Mouse (Mus musculus) urinary bladder, postnatal 10 days (tissue): ENCODE measurements around the gene Ppp1r9a.

ENCODE experiments used
- DNase-seq: peaks from one replicate; pipeline ENCODE4 v3.0.0; 2022; ENCODE audit warnings: low spot score

Gene Ppp1r9a

DNA sequence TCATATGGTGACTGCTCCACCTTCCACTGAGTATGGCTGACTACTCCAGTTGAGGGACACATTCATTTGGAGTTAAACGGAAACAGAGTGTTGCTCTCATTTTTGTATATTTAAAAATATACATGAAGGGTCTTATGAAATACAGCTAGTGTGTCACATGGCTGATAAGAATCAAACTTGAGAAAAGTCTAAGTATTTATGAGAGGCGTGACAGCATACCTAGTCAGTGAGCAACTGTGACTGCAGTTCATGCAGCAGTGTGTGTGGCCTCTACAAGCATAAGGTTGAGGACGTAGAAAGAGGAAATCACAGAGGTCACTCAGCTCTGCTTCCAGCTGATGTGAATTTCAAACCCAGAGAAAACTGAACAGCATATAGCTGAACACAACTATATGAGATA, 145.3 kb downstream of the Ppp1r9a start:
- no peak for DNase-seq

GRCm38 (mm10) chr6:5052309-5052708, 149.6 kb downstream of the Ppp1r9a start:
- no peak for DNase-seq

GRCm38 (mm10) chr6:5054446-5055095, 151.9 kb downstream of the Ppp1r9a start:
- DNase-seq: no peak

- DNase-seq: no peak
Observed at GRCm38 (mm10) chr6:5074736-5075135, 172.0 kb downstream of the Ppp1r9a start.

GRCm38 (mm10) chr6:5075680-5076079, 173.0 kb downstream of the Ppp1r9a start:
- no peak for DNase-seq

DNA sequence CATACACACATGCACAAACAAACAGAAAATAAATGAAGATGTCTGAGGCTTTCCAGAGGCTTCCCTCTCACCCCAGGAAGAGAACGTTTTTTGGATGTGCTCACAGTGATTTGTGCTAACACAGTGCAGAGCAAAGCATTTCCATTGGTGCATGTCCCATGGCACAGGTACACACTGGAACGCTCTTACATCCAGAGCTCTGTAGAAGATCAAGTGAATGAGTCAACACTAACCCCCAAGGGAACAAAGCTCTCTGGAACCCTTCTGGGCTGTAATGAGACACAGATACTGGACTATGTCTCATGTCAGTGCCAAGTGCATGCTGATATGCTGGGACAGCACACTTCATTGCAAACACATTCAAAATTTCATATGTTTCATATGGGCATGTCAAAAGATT, 175.3 kb downstream of the Ppp1r9a start:
- no peak for DNase-seq

DNA sequence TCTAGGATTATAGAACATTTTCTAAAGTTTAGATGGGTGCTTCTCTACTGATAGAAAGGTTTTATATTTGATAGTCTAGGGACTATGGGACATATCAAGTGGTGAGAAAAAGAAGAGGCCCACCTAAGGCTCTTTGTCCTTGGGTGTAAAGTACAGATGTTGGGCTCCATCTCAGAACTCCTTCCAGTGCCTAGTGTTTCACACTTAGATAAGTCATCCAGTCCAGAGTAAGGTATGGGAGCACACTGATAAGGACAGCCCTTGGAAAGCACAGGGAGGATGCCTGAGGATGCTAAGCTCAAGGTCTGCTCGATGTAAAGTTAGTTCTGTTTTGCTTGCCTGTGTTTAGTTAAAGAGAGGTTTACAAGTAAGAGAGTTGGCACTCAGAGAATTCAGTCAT, 176.4 kb downstream of the Ppp1r9a start:
- no peak for DNase-seq

DNA sequence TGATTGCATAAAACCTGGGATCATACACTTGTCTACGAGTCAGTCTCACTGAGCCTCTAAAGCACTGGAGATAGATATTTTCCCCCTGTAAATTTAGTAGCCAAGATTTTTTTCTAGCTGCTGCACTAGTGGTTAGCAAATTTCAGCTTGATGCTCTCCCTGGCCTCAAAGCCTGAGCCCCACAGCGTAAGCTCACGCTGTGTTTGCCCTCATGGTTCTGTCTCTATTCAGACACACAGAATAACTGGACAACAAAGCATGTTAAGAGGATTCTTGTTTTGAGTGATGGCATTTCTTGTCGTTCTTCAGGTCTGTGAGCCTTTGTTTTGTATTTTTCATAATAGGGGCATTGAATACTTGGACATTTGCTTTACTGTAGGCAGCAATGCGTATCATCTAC, 177.4 kb downstream of the Ppp1r9a start:
- DNase-seq: no peak

- DNase-seq: no peak
Observed at GRCm38 (mm10) chr6:5080496-5080895, 177.8 kb downstream of the Ppp1r9a start.

GRCm38 (mm10) chr6:5081099-5081498, 178.4 kb downstream of the Ppp1r9a start:
- DNase-seq: no peak

DNA sequence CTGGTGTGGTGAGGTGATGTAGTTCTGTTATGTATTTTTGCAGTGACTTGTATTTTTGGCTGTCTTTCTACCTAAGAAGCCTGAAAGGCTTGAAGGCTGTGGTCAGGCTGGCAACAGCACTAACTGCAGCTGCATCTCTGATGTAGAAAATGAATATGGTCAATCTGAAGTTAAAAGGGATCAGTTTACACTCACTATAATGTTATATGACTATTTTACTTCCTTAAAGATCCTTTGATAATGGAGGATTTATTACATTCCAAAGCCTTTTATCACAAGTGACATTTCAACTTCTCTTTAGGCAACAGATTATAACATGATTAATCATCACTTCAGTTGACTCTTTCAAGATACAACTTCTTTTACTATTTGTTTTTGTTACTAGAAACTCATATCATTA, 179.4 kb downstream of the Ppp1r9a start:
- DNase-seq: no peak

- no peak for DNase-seq
Observed at GRCm38 (mm10) chr6:5082740-5083139, 180.0 kb downstream of the Ppp1r9a start.

- DNase-seq: no peak
Observed at GRCm38 (mm10) chr6:5083957-5084356, 181.2 kb downstream of the Ppp1r9a start.

- no peak for DNase-seq
Observed at GRCm38 (mm10) chr6:5091873-5092272, 189.2 kb downstream of the Ppp1r9a start.

DNA sequence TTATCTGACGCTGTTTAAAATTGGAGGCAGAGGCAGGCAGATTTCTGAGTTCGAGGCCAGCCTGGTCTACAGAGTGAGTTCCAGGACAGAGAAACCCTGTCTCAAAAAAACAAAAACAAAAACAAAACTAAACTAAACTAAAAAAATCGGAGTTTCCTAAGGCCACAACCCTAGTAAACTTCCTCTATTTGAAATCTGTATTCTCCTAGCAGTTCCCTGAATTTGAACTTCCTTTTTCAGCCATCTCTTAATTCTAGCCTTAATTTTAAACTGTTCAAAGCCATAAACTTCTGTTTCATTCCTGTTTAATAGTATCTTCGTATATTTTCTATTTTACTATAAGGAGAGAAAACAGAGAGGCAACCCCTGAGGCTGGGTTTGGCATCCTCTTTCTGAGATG, 190.1 kb downstream of the Ppp1r9a start:
- no peak for DNase-seq

GRCm38 (mm10) chr6:5093516-5093915, 190.8 kb downstream of the Ppp1r9a start:
- no peak for DNase-seq

DNA sequence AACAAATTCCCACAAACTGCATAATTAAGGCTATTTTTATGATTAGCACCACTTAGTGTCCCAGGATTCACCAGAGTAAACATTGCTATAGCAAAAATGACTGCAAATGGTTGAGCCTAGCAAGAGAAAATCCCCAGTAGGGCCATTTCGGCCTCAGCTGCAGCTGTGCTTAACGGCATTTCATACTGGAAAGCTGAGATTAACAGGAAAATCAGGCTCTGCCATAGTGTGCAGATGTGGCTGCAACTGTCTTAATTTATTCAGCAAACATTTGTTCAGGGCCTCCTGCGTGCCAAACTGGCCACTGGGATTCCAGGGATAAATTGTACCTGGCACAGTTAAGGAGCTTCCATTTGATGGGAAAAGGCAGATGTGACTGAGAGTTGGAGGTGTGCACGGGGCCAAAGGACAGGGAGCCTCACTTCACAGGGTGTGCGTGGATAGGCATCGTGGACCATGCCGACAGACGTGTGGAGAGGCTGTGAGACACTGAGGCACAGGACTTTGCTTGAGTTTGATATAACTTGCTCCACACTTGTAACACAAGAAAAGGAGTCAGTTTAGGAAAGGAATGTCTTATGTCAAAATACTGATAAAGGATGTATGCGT, 192.8 kb downstream of the Ppp1r9a start:
- no peak for DNase-seq

DNA sequence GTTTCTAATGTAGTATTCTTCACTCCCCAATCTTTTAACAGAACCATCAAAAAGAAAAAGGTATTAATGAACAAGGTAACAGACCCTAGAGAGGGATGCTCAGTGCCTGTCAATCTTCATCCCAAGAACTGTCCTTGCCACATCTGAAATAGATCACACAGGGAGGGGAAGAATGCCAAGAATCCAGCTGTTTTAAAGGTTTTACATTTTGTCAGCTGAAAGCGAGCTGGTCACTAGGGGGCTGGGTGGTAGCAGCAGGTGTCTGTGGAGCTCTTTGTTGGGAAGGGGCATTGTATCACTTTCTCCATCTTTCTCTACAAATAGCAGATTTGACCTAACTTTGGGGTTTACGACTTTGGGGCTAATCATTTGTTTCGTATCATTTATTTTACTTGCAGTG, 194.6 kb downstream of the Ppp1r9a start:
- no peak for DNase-seq

DNA sequence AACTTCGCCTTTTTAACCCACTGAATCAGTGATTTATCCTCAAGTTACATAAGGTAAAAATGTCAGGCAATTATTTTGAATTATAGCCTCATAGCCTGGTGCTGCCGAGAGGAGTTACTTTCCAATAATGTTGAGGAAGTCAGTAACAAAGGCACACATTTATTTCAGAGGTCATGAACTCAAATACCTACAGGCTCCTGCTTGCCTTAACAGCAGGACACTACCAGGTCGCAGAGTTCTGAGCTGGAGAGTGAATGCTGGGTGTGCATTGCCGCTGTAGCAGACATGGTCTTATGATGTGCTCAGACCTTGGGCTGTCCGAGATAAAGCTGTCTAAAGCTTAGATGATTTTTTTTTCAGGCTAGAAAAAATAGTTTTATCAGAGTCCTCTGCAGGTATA, 196.6 kb downstream of the Ppp1r9a start:
- no peak for DNase-seq

DNA sequence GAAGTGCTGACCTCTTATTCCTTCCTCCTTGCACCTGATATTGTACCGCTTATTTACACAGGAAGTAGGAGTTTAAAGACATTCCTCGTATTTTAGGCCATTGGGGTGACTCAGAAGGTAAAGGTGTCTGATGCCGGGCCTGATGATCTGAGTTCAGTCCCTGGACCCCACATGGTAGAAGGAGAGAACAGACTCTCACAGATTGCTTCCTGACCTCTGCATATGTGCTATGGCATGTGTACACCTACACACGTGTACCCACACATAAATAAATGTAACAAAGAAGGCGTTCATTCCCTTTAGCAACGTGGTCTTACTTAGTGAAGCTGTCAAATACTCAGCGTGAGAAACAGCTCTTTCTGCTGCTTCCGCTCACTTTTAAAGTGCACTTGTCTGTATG, 197.1 kb downstream of the Ppp1r9a start:
- DNase-seq: no peak

- DNase-seq: no peak
Observed at GRCm38 (mm10) chr6:5100347-5100746, 197.6 kb downstream of the Ppp1r9a start.

- no peak for DNase-seq
Observed at GRCm38 (mm10) chr6:5102741-5103140, 200.0 kb downstream of the Ppp1r9a start.

- no peak for DNase-seq
Observed at GRCm38 (mm10) chr6:5103769-5104168, 201.1 kb downstream of the Ppp1r9a start.

DNA sequence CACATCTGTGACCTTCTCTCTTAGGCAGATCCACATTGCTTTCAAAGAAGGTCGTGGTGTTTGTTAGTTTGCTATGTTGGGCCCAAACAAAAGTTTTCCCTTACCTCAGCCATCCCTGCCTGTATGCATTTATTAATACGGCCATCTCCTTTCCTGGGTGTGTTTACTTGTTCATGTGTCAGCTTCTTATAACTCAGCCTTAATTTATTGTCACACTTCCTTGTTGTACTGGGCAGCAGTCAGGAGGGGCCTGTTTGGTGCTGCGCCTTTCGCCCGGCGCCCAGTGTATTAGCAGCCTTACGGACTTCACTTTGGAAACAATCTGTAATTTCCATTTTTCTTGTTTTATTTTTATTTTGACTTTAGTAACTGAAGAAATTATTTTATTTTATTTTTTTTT, 201.5 kb downstream of the Ppp1r9a start:
- DNase-seq: no peak
